In the genomic region with DNA sequence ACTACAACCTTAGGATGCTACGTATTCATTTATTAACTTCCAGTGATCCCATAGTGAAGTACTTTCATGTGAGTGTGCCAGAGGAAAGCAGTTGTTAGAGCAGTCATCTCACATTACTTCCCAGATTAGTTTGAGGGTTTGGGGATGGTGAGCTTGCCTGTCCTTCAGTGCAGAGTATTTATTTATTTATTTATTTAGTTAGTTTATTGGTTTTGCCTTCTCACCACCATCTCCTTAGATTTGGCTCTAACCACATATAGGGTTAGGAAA, we compare ENCODE assay signal across 8 mouse cellular contexts. TPM values are rescaled to one million over a fixed set of nuclear protein-coding genes. Genes with fewer than 3 reads are reported as not detected.
A peak's percentile ranks its signal among the peaks of the same experiment; 100 is the strongest.
DNase-seq lines count a peak whose midpoint lies in the region; ATAC-seq and TF ChIP-seq lines count a peak whose summit lies in the region.

No protein-coding gene starts in this region.

- no peak for ATAC-seq in megakaryocyte, adult 5-6 weeks (ENCODE audit: poor library complexity, severe bottlenecking)
- no peak for ATAC-seq in forebrain, embryonic 13.5 days
- ATAC-seq in limb, embryonic 15.5 days (ENCODE audit: insufficient number of reproducible peaks, low FRiP score, low TSS enrichment, low read depth) = no peak
- ATAC-seq in stomach, postnatal 0 days (ENCODE audit: low FRiP score, low TSS enrichment) = no peak

- 46% methylated on average over 1 of the region's 1 CpGs for WGBS in forebrain, embryonic 13.5 days
- WGBS in limb, embryonic 15.5 days = 24% methylated on average over 1 of the region's 1 CpGs
- WGBS in stomach, postnatal 0 days = 24% methylated on average over 1 of the region's 1 CpGs

- TF ChIP-seq CTCF in stomach, postnatal 0 days (IDR thresholded peaks at IDR 0.05; ENCODE audit: low read depth) = no peak

- DNase-seq in stomach, postnatal 0 days (ENCODE audit: low spot score) = no peak
- no peak for DNase-seq in frontal cortex, postnatal 10 days (ENCODE audit: low spot score in 2 of 2)
- DNase-seq in Muller cell, postnatal 12 days (ENCODE audit: inconsistent ontology term) = no peak
- no peak for DNase-seq in right cerebral cortex, postnatal 36 days (ENCODE audit: low spot score in 2 of 2)

- peak overlapping the region; percentile 96 for H3K4me3 ChIP-seq in megakaryocyte, embryonic 14.5 days (replicated peaks)
- peak overlapping the region; percentile 66 for H3K4me3 ChIP-seq in forebrain, embryonic 13.5 days
- H3K4me3 ChIP-seq in limb, embryonic 15.5 days = peak overlapping the region; percentile 80
- peak overlapping the region; percentile 83 for H3K4me3 ChIP-seq in stomach, postnatal 0 days (ENCODE audit: low read depth, low read length)

- H3K4me2 ChIP-seq in forebrain, embryonic 13.5 days = peak overlapping the region; percentile 75
- peak overlapping the region; percentile 65 for H3K4me2 ChIP-seq in limb, embryonic 15.5 days
- peak overlapping the region; percentile 81 for H3K4me2 ChIP-seq in stomach, postnatal 0 days (replicated peaks; ENCODE audit: low read depth)

- peak overlapping the region; percentile 88 for H3K9ac ChIP-seq in forebrain, embryonic 13.5 days
- H3K9ac ChIP-seq in limb, embryonic 15.5 days = 0 out of 2 replicates have a peak overlapping the region, but pooled peaks have one; percentile 91
- H3K9ac ChIP-seq in stomach, postnatal 0 days (ENCODE audit: low read length) = peak overlapping the region; percentile 89; the same call in 1 of the 2 replicates

- no peaks in the 10 kb centered on the region for H3K27me3 ChIP-seq in megakaryocyte, embryonic 14.5 days (replicated peaks)
- no peaks in the 10 kb centered on the region for H3K27me3 ChIP-seq in forebrain, embryonic 13.5 days
- no peaks in the 10 kb centered on the region for H3K27me3 ChIP-seq in limb, embryonic 15.5 days
- no peaks in the 10 kb centered on the region for H3K27me3 ChIP-seq in stomach, postnatal 0 days (ENCODE audit: control insufficient read depth, insufficient read depth, low read length)

- H3K27ac ChIP-seq in forebrain, embryonic 13.5 days = no peak overlapping the region
- H3K27ac ChIP-seq in limb, embryonic 15.5 days = peak overlapping the region; percentile 98
- H3K27ac ChIP-seq in stomach, postnatal 0 days (replicated peaks) = peak overlapping the region; percentile 95; the same call in 1 of the 2 replicates

- no peaks in the 10 kb centered on the region for H3K9me3 ChIP-seq in megakaryocyte, embryonic 14.5 days
- no peaks in the 10 kb centered on the region for H3K9me3 ChIP-seq in forebrain, embryonic 13.5 days (replicated peaks)
- no peaks in the 10 kb centered on the region for H3K9me3 ChIP-seq in limb, embryonic 15.5 days
- H3K9me3 ChIP-seq in stomach, postnatal 0 days (ENCODE audit: control insufficient read depth, low read length) = no peaks in the 10 kb centered on the region

- TF ChIP-seq EP300 in stomach, postnatal 0 days (optimal IDR thresholded peaks at IDR 0.05) = no peak

- peaks cover 24% of the 10 kb centered on the region for H3K4me1 ChIP-seq in megakaryocyte, embryonic 14.5 days
- H3K4me1 ChIP-seq in forebrain, embryonic 13.5 days = peaks cover 11% of the 10 kb centered on the region
- no peaks in the 10 kb centered on the region; the same call in 1 of the 2 replicates for H3K4me1 ChIP-seq in limb, embryonic 15.5 days
- H3K4me1 ChIP-seq in stomach, postnatal 0 days (replicated peaks; ENCODE audit: control insufficient read depth, insufficient read depth) = no peaks in the 10 kb centered on the region

- peaks cover 7% of the 10 kb centered on the region for H3K36me3 ChIP-seq in megakaryocyte, embryonic 14.5 days (replicated peaks; ENCODE audit: low read length)
- H3K36me3 ChIP-seq in forebrain, embryonic 13.5 days (ENCODE audit: poor library complexity, severe bottlenecking) = peaks cover 1% of the 10 kb centered on the region
- H3K36me3 ChIP-seq in limb, embryonic 15.5 days = peaks cover 1% of the 10 kb centered on the region; the same call in 1 of the 2 replicates
- H3K36me3 ChIP-seq in stomach, postnatal 0 days (ENCODE audit: control insufficient read depth, insufficient read depth, low read length) = no peaks in the 10 kb centered on the region

RNA-seq across cellular contexts. Expression of a gene that starts 1.1 kb away (rescaled TPM):
- 0.84 TPM in 1 of 2 replicates, not detected in the other for polyA plus RNA-seq in megakaryocyte, embryonic 14.5 days (2012; ENCODE audit: insufficient read depth, low replicate concordance)
- 13.8 and 14.8 TPM in 2 replicates for total RNA-seq in megakaryocyte, adult 5-6 weeks (2015)
- total RNA-seq in megakaryocyte, adult 5-6 weeks (2017) = 22.7 and 24.6 TPM in 2 replicates
- 8.5 and 9.1 TPM in 2 replicates for polyA plus RNA-seq in forebrain, embryonic 13.5 days (2015; fragmentation: Nextera tagmentation; extraction: Ambion mirVana)
- 8.7 and 11.2 TPM in 2 replicates for polyA plus RNA-seq in limb, embryonic 15.5 days (2015; fragmentation: Nextera tagmentation; extraction: Ambion mirVana)
- 5.2 and 5.6 TPM in 2 replicates for polyA plus RNA-seq in stomach, postnatal 0 days (2015; fragmentation: Nextera tagmentation; extraction: Ambion mirVana)
